Mouse (Mus musculus): ENCODE data around the gene B4galt5.
A peak's percentile ranks its signal among the peaks of the same experiment; 100 is the strongest.

The B4galt5 gene

DNA sequence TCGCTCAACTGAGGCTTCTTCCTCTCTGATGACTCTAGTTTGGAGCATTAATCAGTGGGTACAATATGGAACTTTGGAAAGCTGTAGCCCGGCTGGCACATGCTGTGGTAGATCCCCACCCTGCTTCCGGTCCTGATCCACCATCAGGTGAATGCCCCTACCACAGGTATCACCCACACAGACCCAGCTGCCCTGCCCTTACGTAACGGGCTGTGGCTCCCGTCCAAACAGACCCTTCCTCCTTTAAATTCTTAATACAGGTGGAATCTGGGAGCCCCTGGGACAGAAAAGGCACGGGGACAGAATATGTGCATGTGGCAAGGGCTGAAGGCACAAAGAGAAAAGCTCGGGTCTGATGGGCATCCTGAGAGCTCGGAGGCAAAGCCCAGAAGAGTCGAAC lies 73.1 kb downstream of the B4galt5 start:
- peak; percentile 0 for DNase-seq

DNA sequence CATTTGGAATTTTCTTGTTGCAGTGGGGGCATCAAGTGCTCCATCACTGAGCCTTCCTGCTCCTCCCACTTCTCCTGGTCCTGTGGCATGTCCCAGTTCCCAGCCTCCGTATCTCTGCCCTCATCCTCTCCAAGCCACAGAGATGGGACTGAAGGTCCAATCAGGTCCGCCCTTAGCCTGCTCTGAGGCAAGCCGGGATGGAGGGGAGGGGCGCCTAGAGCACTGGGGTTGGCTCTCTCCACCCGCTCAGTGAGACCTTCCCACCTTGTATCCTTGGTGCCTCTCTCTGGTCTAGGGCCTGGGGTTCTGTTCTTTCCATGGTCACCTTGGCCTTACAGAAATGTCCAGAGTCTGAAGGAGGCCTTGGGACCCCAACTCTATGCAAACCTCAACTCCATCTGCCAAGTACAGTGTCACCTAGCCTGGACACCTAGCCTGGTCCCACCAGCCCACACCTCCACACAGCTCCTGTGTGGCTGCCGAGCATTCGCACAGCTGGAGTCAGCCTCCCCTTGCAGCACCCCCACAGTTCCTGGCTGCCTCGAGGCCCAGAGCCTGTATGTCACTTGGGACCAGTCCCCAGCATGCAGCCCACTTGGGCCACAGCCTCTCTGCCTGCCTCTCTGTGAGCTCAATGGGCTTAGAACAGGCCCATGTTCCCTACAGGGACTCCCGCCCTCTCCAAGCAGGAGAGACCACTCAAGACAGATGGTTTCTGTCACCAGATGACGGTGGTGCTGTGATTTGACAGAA lies 74.1 kb downstream of the B4galt5 start:
- DNase-seq = peak in 1 of 2 experiments; percentile 1

DNA sequence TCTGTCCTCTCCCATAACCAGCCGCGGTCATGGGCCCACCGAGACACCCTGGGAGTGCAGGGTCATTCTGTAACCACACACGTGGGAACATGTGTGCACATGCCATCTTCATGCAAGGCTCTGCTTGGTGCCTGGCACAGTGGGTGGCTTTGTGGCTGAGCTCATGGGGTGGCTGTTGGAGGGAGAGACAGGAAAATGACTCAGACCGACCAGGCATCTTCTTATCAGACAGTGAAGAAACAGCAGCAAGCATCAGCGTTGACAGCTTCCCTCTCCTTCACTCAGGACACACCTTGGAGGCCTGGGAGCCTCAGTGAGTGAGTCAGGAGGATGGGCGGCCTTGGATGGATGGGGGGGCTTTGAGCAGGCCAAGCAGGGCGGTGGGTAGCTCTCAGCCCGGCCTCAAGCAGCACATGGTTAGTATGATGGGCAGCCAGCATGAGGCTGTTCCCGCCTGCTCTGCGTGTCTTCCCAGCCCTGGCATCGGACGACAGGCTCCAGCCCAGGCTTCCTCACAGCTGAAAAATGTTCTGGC lies 75.7 kb downstream of the B4galt5 start:
- DNase-seq = peak in 1 of 2 experiments; percentile 0

DNA sequence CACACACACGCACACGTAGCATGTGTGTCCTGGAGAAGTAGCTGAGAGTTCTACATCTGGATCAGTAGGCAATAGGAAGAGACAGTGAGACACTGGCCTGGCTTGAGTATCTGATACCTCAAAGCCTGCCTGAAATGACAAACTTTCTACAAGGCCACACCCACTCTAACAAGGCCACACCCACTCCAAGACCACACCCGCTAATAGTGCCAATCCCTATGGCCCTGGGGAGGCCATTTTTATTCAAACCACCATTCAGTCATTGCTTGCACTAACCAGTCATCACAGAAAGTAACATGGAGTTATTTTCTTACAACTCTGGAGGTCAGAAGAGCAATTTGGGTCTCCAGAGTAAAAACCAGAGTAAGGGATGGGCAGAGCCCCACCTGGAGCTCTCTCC lies 76.3 kb downstream of the B4galt5 start:
- peak in 1 of 2 experiments; percentile 21 for DNase-seq

DNA sequence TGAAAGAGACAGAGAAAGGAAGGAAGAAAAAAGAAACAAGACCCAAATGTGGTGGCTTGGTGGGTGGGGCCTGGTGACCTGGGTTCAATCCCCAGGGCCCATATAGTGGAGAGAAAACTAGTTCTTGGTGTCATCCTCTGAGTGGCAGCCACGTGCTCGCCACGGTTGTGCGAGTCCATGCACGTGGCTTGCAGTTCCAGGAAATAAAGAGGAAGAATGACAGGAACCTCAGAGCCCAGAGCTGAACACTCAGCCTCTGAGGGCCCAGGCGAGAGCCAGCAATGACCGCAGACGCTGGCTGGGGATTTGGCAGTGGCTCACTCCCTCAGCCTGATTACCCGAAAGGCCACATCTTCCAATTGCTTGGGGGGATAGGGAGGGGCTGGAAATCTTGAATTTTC lies 77.9 kb downstream of the B4galt5 start:
- DNase-seq = peak; percentile 61 to 70

DNA sequence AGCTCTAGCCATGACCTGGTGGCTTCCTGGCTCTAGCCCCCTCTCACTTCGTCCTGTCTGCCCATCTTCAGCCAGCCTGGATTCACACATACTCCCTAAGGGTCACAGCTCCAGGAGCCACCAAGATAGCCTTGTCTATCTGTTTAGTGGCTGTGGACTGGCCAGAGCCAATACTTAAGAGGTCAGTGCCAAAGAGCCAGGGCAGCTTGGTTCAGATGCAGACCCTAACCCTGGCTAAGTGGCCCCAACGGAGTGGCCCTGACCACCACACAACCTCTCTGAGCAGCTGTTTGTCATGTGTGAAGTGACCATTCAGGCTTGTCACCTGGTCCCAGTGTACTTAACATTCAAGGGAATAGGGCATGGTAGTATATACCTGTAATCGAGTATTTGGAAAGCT lies 78.5 kb downstream of the B4galt5 start:
- DNase-seq = peak in 1 of 2 experiments; percentile 1

DNA sequence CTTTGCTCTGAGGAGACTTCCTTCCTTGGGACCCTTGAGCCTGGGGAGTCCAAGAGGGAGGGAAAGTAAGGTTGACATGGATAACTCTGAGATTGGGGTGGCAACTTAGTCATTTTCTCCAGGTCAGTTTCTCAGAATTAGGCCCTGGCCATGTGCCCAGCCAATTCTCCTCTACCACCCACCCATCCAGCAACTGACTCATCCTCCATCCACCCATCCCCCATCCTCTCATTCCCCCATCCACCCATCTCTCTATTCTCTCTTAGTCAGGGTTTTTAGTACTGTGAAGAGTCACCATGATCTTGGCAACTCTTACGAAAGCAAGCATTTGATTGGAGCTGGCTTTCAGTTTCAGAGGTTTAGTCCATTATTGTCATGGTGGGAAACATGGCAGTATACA lies 80.3 kb downstream of the B4galt5 start:
- DNase-seq = peak in 1 of 2 experiments; percentile 0

DNA sequence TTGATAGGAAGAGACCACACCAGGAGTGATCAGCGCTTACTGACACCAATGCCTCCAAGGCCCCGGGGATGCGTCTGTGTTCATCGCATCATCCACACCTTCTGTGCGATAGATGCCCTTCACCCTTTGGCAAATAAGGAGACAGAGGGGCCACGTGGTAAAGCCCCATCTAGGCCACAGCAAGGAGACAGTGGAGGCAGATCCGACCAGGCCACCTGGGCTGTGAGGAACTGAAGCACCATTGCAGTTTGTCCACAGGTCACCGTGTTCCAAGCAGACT lies 80.6 kb downstream of the B4galt5 start:
- no peak for DNase-seq

DNA sequence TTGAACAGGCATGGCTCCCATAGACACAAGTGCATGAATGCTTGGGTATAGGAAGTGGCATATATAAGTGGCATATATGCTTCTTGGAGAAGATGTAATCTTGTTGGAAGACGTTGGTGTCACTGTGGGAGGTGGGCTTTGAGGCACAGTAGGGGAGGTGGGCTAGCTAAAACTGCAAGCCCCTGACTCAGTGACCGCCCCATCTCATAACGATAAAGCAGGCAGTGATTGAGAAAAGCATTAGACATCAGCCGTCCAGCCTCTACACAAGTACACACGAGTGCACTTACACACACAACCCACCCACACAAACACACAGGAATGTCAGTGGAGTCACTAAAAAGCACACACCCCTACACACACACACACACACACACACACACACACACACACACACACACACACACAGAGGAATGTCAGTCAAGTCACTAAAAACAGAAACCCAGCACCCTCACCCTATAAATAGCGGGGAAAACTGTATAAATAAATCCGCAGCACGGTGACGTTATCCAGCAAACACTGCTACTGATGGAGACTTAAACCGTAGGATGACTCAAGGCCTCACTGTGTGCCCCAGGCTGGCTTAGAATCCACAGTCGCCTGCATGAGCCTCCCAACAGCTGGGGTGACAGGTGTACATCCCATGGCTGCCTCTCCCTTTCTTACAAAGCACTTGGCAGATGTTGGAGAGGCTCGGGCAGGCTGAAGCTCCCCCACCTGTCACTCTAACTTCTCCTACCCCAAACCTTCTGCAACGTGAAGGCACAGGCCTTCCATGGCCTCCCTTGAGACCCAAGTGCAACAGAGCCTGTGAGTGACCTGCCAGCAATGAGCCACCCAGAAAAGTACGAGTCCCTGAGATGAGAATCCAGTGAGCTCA lies 81.2 kb downstream of the B4galt5 start:
- peak in 1 of 2 experiments; percentile 0 for DNase-seq

DNA sequence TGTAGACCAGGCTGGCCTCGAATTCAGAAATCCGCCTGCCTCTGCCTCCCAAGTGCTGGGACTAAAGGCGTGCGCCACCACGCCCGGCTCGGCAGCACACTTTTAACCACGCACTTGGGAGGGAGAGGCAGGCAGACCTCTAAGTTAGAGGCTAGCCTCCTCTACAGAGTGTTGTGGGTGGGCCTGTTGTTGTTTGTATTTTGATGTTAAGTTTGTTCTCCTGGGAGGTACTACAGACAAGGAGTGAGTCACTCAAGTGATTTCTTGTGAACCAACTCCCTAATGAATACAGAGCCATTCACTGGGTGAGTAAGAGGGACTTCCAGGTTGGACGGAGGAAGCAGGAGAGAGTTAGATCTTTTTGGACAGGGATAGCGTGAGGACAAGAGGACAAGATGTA lies 82.8 kb downstream of the B4galt5 start:
- DNase-seq = peak in 1 of 2 experiments; percentile 0

DNA sequence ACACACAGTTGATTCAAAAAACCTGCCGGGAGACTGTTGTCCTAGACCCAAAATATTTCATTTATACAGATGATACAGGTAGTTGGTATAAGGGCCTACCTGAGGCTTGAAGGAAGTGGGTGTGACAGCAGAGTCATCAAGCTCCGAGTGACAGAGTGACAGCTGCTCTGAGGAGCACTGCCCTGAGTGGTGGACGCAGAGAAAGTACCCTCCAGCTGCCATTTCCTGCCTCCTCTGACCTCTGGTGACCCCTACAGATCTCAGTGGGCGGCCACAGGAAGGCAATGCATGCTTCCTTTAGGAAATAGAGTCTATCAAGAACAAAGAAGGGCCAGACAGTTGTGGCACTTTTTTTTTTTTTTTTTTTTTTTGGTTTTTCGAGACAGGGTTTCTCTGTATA lies 83.2 kb downstream of the B4galt5 start:
- peak in 1 of 2 experiments; percentile 0 for DNase-seq

DNA sequence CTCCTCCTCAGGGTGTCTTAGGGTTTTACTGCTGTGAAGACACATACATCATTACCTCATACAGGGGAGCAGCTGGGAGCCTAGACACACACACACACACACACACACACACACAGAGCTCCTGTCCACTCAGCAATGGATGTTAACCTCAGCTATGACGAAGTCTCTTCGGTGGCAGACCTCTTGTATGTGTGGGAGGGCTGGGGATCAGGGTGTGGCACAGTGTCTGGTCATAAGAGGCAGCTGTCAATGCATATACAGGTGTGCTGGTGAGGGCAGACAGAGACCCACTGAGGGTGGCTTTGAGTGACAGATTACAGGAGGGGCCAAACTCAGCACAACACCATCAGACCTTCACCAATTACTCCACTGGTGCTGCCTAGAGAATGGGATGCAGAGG lies 84.0 kb downstream of the B4galt5 start:
- DNase-seq = no peak

DNA sequence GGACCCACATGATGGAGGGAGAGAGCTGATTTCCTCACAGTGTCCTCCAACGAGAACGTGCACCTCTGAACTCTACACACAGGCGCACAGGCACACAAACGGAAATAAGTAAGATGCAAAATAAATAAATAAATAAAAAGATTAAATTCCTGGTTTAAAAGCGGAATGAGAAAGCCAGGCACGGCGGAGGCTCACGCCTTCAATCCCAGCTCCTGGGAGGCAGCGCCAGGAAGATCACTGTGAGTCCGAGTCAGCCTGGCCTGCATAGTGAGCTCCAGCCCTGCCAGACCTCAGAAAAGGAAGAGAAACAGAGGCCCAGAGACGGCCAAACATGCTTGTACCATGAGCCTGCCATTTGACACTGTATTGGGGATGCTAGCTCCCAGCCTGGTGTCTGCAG lies 85.1 kb downstream of the B4galt5 start:
- no peak for DNase-seq

DNA sequence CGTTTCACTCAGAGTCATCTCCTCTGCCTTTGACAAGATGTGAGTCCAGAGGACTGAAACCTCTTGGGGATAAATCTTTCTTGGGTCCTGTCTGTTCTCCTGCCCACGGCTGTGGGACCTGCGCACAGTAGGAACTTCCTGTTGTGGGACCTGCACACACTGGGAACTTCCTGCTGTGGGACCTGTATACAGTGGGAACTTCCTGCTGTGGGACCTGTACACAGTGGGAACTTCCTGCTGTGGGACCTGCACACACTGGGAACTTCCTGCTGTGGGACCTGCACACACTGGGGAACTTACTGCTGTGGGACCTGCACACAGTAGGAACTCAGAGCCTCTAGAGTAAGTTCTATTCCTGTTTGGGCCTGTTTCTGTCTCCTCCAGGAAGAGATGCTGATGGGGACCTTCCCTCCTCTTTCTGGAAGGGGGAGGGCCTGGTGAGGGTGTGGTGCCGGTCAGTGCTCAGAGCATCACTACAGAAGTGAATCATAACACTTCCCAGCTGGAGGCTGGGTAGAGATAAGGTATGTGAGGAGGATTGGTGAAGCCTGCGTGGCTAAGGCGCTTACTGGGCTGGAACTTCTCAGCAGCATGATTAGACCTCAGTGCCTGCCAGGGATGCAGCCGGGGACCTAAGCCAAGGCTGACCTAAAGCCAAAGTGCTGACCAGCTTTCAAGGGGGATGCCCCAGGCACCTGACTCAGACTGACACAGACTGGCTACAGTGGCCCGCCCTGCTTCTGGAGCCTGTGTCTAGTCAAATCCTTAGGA lies 85.8 kb downstream of the B4galt5 start:
- DNase-seq = no peak

DNA sequence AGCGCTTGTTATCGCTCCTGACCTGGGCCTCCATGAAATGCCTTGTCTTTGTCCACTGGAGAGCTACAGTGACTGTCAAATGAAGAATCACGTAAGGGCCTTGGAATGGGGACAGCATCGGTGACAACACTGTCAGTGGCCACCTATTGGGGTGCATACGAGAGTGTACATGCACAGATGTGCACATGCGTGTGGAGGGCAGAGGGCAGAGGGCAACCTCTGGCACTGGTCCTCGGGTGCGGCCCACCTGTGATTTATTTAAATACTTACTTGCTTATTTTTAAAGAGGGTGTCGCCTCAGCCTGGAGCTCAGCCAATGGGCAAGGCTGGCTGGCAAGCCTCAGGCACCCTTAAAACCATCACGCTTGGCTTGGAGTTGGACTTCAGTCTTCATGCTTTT lies 86.5 kb downstream of the B4galt5 start:
- DNase-seq = no peak

DNA sequence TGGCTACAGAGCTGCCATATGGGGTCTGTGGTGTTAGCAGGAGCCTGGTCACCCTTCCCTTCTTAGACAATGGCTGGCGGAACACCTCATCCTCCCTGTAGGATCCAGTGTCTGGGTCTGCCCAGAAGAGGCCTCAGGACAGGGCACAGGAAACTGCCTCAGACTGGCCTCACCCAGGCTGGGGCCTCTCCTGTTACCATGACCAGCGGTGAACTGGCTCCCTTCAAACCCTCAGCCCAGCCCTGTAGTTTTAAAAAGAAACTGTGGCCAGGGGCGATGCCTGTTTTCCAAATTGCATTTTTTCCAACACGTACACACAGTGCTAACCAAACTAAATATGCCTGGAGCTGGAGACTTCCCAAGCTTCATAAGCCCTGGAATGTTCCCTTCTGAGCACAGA lies 87.9 kb downstream of the B4galt5 start:
- no peak for DNase-seq

DNA sequence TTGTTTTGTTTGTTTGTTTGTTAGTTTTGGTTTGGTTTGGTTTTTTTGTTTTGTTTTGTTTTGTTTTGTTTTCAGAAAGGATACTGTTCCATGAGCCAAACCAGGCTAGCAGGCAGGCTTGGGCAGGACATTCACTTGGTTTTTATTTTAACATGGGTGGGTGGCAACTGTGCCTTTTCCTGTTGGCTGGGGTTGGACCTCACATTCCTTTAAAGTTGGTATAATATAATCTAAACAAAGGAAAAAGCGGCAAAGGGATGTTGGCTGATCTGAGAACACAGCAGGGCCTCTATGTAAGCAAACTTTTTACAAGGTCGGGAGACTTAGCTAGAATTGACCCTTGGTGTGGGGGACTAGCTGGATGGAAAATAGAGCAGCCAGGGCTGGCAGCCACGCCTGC lies 91.2 kb downstream of the B4galt5 start:
- no peak for DNase-seq

DNA sequence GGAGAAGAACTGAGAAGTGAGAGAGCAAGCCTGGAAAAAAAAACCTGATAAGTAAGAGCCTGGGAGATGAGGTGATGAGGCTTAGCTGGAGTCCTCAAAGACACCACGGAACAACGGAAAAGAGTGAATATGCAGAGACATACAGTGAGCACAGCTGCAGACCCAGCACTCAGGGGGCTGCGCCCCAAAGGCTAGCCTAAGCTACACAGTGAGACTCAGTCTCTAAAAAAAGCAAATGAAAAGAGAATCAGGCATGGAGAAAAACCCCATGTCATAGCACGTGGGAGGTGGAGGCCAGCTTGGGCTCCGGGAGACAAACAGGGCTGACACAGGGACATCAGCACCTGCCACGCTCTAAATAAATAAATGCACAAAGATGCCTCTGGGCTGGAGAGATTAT lies 94.2 kb downstream of the B4galt5 start:
- no peak for DNase-seq

DNA sequence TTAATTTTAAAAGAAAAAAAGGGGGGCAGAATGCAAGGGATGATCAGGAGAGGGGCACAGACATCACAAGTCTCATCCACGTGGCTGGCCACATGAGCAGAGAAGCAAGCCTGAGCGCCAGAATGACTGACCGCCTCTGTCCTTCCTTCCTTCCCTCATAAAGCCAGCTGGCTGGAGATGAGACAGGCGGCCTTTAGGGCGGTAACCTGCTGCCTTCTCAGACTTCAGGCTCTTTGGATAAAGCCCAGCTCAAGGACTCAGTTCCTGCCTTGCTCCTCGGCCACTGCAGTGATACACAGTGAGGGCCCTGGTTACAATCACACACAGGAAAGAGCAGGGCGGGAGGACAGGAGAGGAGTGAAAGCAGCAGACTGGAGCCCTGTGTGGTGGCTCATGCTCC lies 94.8 kb downstream of the B4galt5 start:
- no peak for DNase-seq

DNA sequence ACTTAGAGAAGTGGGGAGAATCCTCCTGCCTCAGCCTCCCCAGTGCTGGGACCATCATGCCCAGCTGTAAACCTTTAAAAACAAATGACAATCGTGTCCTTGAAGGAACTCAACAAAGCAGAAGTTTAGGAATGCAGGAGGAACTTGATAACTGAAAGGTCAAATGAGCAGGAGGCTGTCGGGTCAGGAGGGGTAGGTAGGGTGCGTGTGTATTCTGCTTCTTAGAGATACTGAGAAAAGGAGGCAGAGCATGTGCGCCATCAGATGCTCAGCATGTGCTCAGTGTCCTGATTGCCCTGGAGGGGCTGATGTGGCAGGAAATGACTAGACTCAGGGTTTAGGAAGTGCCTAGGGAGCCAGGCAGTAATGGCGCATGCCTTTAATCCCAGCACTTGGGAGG lies 95.5 kb downstream of the B4galt5 start:
- no peak for DNase-seq

DNA sequence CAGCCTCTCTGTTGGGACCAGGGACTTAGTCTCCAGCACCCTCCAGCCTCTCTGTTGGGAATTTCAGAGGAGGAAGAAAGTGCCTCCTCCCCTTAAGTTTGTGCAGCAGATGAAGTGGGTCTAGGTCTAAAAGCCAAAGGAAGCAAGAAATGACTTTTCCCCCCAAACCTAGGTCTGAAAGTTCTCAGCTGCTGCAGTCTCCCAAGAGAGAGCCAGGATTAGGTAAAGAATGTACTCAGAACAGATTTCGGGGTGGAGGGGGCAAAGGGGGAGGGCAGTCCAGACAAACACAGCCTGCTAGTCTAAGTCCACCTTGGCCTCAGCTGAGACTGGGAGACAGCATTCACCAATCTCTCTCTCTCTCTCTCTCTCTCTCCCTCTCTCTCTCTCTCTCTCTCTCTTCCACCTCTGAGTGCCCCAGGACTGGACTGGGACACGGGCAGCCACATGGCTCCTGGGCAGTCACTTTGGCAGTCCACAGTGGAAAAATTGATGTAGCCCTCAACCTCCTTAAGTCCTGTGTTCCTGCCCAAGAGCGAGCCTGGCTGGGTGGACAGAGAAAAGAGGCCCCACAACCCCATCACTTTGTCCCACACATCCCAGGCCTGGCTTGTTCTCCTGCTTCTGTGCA lies 96.8 kb downstream of the B4galt5 start:
- no peak for DNase-seq

DNA sequence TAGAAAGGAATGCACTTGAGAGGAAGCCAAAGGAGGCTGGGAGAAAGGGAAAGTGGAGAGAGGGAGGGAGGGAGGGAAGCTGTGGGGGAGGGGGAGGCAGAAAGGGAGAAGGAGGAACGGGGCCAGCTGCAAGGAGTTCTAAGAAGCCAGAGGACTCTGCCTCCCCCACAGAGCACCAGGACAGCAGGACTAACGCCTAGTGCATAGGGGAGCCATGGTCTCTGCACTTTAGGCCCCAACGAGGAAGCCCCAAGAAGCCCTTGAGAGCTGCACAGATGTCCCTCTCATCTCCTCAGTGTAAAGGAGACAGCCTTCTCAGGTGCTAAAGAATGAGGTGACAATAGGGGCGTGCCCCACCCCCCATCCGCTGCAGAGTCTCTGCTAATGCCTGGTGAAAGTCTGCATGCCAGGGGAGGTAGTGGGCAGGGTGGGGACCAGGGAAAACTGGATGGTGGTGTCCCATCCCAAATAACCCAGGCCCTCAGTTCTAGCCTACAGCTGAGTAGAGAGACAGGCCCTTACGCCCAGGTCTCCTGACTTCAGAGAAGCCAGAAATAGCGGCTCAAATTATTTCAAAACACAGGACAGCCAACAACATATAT lies 98.1 kb downstream of the B4galt5 start:
- no peak for DNase-seq
